In the genomic region with DNA sequence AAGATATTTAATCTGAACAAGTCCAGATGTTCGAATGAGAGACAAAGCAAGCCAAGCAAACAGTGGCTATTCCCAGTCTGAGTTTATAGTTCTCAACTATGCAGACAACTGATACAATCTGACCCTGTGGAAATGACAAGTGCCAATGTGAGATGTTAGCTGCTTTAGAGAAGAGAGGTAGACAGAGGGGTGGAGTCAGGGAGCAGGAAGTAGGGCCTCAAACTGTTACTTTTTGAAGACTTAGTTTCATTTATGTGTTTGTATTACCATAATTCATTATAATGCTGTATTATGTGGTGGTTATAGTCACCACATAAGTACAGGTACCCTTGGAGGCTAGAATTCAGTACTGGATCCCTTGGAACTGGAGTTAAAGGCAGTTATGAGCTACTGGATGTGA, we compare ENCODE assay signal across 14 mouse cellular contexts.
"Had no signal": no experiment of that assay in that cellular context is flagged by ENCODE, and none has a peak within 500 bp of the region (broad histone marks: within the 10 kb centered on the region; RNA-seq: fewer than 3 reads in every experiment).

No protein-coding gene starts in this region.

- H3K4me1 ChIP-seq: limb, embryonic 12.5 days; midbrain, embryonic 15.5 days; neural tube, embryonic 13.5 days had no signal

- H3K27ac ChIP-seq: kidney, postnatal 0 days; limb, embryonic 12.5 days; liver, embryonic 14.5 days; midbrain, embryonic 15.5 days; neural tube, embryonic 13.5 days had no signal

- H3K4me2 ChIP-seq: limb, embryonic 12.5 days; midbrain, embryonic 15.5 days; neural tube, embryonic 13.5 days had no signal

- H3K36me3 ChIP-seq: limb, embryonic 12.5 days had no signal

- H3K9ac ChIP-seq: limb, embryonic 12.5 days; liver, embryonic 14.5 days; midbrain, embryonic 15.5 days; neural tube, embryonic 13.5 days had no signal

- ATAC-seq: intestine, postnatal 0 days; lung, postnatal 0 days; midbrain, embryonic 15.5 days had no signal

- H3K4me3 ChIP-seq: limb, embryonic 12.5 days; midbrain, embryonic 15.5 days; neural tube, embryonic 13.5 days had no signal

- H3K27me3 ChIP-seq: limb, embryonic 12.5 days; midbrain, embryonic 15.5 days; neural tube, embryonic 13.5 days had no signal

- H3K9me3 ChIP-seq: limb, embryonic 12.5 days; midbrain, embryonic 15.5 days; neural tube, embryonic 13.5 days had no signal

- DNase-seq: kidney, adult 9 months; kidney, postnatal 36 days; liver; lung, adult 18-20 months; lung, postnatal 36 days; right cerebral cortex, adult 18-20 months; right cerebral cortex, postnatal 25 days had no signal
